Mouse (Mus musculus): ENCODE data around the gene Rundc3a. TPM values are rescaled to one million over a fixed set of nuclear protein-coding genes. Genes with fewer than 3 reads are reported as not detected.
"Not testable (repeated sequence)": the region's sequence is repeated elsewhere in the genome, so short reads cannot be mapped to it uniquely, and the experiment has no call there.

Rundc3a gene
- total RNA-seq, 1 experiment from 2014 or later: not detected

DNA sequence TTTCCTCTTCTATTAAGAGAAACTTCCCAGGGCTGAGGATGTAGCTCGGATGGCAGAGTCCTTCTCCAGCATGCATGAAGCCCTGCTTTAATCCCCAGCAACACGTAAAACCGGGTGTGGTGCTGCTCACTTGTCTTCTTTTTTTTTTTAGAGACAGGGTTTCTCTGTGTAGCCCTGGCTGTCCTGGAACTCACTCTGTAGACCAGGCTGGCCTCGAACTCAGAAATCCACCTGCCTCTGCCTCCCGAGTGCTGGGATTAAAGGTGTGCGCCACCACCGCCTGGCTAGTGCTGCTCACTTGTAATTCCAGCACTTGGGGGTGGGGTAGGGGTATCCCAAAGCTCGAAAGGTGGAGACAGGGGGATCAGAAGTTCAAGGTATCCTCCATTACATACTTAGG is 27.1 kb upstream of the Rundc3a start, which contains the start of gene Slc4a1:
Gene Slc4a1 (minus strand): TSS at position 101 of the 400 bp plus-strand sequence.
- ATAC-seq (replicated peaks; ENCODE audit: insufficient number of reproducible peaks, low FRiP score, low TSS enrichment, poor library complexity, severe bottlenecking): not testable (repeated sequence)

DNA sequence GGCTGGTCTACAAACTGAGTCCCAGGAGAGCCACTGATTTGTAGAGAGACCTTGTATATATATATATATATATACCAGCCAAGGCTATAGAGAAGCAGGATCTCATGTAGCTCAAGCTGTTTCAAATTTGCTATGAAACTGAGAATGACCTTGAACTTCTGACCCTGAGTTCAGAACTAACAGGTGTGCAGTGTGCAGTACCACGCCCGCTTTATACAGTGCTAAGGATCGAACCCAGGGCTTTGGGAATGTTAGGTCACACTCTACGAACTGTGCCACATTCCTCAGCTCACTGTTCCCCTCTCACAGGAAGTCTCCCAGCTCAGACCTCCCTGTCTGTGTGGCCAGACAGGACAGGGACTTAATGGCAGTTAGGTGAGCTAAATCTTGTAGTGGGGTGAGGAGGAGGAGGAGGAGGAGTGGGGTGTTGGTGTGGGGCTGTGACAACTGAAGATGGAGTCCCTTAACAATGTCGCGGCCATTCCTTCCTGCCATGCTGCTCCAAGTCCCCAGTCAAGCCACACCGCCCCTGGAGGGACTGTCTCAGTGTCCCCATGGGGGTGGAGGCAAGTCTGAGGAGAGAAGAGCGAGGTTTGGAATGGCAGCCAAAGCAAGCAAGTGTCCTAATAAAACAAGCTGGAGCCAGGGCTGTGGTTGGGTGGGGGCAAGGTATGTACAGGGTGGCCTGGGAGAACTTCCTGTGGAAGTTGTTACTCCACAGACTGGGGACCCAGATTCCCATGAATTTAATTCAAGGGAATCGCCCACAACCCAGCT is 25.5 kb upstream of the Rundc3a start:
- ATAC-seq (replicated peaks; ENCODE audit: insufficient number of reproducible peaks, low FRiP score, low TSS enrichment, poor library complexity, severe bottlenecking): no peak

DNA sequence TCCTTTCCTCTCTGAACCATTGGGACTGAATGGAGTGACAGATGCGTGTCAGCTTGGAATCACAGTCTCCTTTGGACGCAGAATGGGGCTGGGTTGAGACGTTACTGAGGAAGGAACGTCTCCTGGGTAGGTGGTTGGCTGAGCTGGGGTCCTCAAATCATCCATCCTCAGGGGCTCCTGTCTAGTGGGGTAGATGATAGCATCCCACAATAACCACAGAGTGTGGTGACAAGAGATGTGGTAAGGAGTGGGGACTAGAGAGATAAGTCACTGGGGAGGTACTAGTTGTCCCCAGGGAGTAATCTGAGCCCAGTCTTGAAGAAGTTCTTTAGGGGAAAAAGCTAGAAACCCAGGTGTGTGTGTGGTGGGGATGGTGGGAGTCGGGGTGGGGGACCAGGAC is 24.9 kb upstream of the Rundc3a start:
- ATAC-seq (replicated peaks; ENCODE audit: insufficient number of reproducible peaks, low FRiP score, low TSS enrichment, poor library complexity, severe bottlenecking): no peak

DNA sequence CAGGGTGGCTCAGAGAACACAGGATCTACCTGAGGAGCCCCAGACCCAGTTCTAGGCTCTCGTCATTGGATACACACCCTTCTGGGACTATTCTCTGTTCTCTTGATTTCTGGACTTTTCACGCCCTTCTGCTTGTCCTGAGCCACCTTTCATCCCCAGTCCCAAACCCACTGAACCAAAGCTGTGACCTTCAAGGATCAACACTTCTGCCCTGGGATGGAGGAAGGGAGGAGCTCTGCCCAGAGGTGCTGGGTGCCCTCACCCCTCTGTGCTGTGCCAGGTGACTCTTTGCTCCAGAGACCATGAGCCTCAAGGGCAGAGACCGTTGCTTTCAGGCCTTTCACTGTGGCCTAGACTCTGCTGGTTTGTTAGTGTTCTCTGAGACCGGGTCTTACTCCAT is 23.9 kb upstream of the Rundc3a start:
- ATAC-seq (replicated peaks; ENCODE audit: insufficient number of reproducible peaks, low FRiP score, low TSS enrichment, poor library complexity, severe bottlenecking): no peak

DNA sequence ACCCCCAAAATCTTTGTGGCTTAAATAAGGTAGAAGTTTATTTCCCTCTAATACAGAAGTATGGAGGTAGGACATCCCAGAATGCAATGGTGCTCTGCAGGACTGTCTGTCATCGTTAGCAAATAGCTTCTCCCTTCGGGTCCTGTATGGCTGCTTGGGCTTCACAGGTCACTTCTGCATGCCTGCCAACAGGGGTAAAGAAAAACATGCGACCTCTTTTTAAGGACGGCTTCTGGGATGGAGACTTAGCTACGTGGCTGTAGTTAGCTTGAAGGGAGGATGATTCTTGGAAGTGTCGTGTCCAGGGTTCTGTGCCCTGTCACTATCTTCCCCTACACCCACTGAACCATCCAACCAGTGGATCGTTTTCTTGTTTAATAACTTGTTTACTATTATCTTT is 22.9 kb upstream of the Rundc3a start:
- no peak for ATAC-seq (replicated peaks; ENCODE audit: insufficient number of reproducible peaks, low FRiP score, low TSS enrichment, poor library complexity, severe bottlenecking)

DNA sequence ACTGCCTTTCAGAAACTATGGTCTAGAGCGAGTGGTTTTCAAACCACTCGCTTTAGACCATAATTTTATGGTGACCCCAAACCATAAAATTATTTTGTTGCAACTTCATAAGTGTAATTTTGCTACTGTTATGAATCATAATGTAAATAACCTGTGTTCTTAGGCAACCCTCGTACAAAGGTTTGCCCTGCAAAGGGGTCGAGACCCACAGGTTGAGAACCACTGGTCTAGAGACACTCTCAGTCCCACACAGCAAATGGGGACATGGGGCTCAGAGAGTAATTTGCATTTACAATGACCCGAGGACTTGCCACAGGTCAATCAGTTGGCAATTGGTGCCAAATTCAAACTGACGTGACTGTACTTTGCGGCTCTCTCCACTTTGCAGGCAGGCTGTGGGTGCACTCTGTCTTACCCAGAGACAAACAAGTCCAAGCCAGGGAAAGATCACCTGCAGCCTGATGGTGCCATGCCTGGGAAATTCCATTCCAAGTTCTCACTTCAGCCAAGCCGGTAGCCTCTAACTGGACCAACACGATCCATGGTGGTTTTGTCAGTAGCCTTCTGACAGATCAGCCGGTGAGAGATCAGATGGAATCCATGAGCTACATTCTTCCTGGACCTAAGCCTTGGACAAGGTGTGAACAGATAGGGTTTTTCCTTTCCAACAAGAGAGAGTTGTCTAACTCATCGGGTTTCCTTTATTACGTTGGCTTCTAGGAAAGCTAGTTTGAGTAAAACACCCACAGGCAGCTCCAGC is 21.1 kb upstream of the Rundc3a start:
- ATAC-seq (replicated peaks; ENCODE audit: insufficient number of reproducible peaks, low FRiP score, low TSS enrichment, poor library complexity, severe bottlenecking): no peak

DNA sequence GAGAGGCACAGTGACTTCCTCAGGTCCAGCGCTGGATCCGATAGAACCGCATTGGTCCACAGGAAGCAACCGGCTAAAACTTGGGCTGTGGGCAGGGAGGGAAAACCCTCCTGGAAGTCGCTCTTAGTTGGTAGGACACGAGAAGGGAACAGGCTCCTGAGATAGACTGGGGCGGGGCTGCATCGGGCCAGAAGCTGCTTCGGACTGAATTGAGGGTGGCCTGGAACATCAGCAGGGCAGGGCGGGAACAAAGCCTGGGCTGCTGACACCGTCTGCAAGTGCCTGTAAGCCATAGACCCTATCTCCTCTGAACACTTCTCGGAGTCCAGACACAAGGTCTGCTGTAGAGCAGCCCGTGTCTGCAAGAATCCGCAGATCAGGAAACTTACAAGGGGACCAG is 20.3 kb upstream of the Rundc3a start:
- no peak for ATAC-seq (replicated peaks; ENCODE audit: insufficient number of reproducible peaks, low FRiP score, low TSS enrichment, poor library complexity, severe bottlenecking)

DNA sequence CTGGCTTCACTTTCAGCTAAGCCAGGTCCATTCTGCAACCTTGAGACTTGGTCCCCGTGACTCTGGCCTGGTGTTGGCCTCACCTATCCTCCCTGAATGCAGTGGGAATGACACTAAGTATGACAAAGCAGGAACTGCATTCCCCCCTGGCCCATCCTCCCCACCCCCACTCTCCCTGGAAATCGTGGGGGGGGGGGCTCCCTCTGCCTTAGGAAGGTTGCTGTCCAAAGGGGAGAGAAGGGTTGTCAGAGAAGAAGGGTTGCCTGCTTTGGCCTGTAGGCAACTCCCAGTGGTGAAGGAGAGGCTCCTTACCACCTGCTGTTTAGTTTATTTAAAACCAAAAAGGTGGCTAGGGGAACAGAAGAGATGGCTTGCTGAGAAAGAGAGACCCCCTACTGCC is 19.6 kb upstream of the Rundc3a start:
- no peak for ATAC-seq (replicated peaks; ENCODE audit: insufficient number of reproducible peaks, low FRiP score, low TSS enrichment, poor library complexity, severe bottlenecking)

DNA sequence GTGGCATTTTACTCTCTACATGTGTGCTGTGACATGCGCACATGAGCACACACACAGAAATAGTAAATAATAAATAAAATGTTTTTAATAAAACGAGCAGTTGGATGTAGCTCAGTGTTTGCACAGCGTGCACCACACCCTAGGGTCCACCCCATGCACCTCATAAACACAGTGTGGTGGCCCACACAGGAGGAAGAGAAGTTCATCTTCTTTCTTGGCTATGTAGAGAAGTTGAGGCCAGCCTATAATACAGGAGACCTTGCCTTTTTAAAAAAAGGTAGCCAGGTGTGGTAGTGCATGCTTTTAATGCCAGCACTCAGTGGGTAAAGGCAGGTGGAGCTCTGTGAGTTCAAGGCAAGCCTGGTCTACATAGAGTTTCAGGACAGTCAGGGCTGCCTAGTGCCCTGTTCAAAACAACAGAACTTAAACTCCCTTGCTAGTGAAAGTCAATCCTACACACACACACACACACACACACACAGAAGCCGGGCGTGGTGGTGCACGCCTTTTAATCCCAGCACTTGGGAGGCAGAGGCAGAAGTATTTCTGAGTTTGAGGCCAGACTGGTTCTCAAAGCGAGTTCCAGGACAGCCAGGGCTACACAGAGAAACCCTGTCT is 19.0 kb upstream of the Rundc3a start:
- no peak for ATAC-seq (replicated peaks; ENCODE audit: insufficient number of reproducible peaks, low FRiP score, low TSS enrichment, poor library complexity, severe bottlenecking)

DNA sequence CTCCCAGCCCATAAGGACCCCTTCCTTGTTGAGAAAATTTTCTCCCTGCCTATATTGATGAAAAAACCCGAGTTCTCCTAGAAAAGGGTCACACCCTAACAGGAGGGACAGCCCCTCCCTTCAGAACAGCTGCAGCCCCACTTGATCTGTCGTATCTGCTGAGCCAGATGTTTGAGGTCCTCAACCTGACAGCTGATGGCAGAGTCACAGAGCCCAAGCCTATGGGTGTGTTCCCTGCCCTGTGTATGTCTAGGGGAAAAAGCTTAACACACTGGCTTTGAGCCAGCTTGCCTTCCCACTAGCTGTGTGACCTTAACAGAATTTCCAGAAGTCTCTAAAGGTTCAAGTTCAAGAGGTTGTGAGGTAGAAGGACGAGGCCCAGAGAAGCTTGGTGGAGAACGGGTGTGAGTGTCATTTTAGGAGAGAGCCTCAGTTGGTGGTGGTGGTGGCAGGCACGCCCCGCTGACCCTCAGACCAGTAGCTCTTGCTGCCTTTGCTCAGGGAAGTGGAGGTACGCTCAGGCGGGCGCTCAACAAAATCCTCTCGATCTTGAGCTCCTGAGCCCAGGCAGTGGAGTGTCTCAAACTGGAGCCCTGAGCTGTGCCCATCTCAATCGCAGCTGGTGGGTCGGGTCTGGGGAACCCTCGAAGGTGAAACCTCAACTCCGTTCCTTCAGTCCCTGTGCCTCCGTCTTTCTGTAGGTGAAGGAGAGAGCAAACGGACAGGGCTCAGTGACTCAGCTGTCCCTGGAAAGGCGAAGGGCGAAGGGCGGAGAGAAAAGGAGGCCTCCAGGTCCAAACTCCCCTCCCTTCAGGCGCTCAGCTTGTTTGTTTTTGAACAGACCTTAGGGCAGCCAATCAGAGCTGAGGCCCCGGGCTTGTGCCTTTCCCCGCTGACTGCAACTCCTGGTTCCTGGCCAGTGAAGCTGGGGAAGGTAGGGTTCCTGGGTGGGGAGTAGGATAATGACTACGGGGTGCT is 17.7 kb upstream of the Rundc3a start:
- ATAC-seq (replicated peaks; ENCODE audit: insufficient number of reproducible peaks, low FRiP score, low TSS enrichment, poor library complexity, severe bottlenecking): no peak

DNA sequence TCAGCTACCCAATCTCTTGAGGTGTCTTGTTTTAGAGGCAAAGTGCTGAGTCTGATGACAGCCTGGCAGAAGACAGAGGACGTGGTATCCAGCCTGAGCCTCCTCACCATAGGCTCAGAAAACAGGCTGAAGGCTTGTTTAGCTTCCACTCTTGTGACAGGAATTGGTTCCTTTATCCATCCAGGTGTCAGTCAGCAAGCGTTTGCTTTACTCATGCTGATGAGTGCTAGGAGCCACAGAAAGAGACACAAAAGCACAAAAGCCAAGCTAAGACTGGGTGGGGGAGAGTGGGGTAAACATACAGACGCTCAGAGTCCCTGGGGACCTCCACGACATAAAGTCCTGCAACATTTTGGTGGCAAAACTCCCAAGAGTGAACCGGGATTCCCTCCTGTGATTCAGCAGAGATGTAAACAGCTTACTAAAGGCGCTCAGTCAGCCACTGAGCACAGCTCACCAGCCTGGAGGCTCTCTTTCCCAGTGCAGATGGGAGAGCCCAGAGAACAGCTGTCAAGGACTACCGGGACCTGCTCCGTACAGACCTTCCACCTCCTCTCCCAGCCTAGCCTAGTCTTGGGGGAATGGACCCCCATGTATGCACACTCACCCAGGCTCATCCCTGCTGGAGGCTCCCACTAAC is 16.9 kb upstream of the Rundc3a start:
- no peak for ATAC-seq (replicated peaks; ENCODE audit: insufficient number of reproducible peaks, low FRiP score, low TSS enrichment, poor library complexity, severe bottlenecking)

DNA sequence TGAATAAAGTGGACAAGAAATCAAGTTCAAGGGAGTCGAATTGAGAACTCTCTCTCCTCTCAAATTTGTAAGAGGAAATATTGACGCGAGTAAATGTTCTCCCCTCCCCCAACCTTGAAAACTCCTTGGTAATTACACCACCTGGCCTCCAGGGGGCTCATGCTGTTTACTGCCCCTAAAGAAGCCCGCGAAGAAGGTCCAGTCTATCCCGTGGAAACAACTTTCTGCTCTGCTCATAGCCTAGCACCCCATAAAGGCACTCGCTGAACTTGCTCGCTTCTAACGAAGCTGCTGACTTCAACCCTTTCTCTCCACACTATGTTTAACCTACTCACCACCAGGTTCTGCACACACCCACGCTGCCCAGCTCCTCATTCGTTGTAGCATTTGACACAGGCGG is 16.0 kb upstream of the Rundc3a start:
- no peak for ATAC-seq (replicated peaks; ENCODE audit: insufficient number of reproducible peaks, low FRiP score, low TSS enrichment, poor library complexity, severe bottlenecking)

DNA sequence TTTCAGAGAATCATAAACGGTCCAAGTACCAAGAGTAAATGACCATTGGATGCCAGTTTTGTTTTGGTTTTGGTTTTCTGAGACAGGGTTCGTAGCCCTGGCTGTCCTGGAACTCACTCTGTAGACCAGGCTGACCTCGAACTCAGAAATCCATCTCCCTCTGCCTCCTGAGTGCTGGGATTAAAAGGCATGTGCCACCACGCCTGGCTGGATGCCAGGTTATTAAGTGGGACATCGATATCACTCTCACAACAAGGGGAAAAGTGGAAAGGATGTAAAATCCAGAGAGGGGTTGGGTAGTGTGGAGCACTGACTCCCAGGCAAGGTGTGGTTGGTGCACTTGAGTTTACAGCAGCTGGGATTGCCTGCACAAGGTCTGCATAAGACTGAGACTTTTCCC is 13.1 kb upstream of the Rundc3a start:
- ATAC-seq (replicated peaks; ENCODE audit: insufficient number of reproducible peaks, low FRiP score, low TSS enrichment, poor library complexity, severe bottlenecking): no peak

DNA sequence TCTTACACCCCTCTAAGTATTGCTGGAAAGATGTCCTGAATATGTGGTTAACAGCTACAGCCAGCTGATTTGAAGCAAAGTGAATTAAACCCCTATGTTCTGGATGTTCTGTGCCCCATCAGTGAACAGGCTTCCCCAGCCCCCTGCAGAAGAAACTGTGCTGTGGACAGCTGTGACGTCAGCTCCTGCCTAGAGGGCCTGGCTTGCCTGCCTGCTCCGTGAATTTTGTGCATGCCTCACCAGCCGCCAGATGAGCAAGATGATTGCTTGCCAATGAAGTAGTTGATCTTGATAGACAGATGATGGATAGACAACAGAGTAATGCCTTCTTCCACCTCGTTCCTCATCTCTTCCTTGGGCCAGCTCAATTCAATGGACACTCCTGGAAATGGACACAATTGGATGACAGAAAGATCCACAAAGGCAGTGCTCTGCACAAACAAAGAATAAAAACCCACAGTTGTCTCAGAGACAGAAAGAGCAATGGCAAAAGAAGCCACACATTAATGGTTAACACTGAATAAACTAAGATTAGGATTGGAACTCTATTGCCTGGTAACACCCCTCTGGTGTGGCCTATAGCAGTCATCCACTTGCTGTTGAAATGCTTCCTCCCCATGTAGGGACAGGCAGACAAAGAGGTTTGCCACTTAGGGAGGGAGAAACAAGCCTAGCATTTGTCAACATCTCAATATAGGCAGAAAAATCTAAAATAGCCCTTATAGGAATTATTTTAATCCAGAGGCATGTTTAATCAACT is 11.7 kb upstream of the Rundc3a start:
- no peak for ATAC-seq (replicated peaks; ENCODE audit: insufficient number of reproducible peaks, low FRiP score, low TSS enrichment, poor library complexity, severe bottlenecking)

DNA sequence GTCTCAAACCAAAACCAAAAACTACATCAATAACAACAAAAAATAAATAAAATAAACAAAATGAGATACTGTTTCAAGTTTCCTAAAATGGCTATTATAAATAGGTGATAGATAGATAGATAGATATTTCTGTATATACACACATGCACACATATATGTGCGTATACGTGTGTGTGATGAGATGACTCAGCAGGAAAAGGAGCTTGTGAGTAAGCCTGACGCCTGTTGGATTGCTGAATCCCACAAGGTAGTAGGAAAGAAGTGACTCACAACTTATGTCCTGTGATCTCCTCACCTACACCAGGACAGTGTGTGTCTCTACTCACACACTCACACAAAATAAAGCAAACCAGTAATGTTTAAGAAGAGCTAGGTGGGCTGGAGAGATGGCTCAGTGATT is 10.4 kb upstream of the Rundc3a start:
- ATAC-seq (replicated peaks; ENCODE audit: insufficient number of reproducible peaks, low FRiP score, low TSS enrichment, poor library complexity, severe bottlenecking): no peak

DNA sequence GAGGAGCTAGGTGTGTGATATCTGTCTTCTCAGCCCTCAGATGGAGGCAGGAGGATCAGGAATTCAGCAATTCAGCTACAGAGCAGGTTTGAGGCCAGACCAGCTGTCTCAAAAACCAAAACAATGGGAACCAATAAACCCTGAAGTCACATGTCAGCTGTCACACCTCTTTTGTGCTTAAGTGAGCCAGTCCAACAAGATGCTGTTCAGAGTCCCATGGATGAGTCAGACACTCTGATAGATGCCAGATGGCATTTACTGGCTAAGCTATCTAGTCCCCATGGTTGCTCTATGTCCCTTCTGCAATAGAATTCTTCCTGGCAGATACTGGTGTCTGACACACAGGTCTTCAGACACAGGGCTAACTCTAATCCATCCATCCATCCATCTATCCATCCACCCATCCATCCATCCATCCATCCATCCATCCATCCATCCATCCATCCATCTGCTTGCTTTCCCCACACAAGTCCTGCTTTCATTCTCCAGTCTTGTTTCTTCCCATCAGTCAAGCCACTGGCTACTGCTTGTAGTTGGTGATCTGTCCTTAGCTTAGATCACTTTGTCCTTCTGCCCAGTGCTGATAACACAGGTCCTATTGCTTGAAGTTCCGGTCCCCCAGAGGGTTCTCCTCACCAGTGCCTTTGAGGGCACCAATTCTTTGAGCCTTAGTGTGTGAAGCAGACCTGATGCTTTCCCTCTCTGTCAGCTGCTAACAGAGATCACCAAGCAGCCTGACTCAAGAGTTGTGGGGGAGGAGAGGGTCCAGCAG is 9.7 kb upstream of the Rundc3a start:
- no peak for ATAC-seq (replicated peaks; ENCODE audit: insufficient number of reproducible peaks, low FRiP score, low TSS enrichment, poor library complexity, severe bottlenecking)

DNA sequence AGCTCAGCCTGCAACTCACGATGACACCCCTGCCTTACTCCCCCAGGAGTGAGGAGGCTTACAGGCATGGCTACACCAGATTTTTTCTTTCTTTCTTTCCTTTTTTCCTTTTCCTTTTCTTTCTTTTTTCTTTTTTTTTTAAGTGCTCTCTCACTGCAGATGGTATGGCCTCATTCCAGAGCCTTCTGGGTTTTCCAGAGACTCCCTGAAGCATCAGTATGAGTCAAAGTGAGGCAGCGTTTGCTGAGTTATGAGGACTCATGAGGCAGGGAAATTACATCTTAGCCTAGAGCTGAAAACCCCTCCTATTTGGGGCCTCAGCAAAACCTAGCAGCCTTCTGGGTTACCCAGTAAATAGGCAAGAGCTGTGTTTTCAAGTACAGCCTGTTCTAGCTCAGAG is 8.8 kb upstream of the Rundc3a start:
- ATAC-seq (replicated peaks; ENCODE audit: insufficient number of reproducible peaks, low FRiP score, low TSS enrichment, poor library complexity, severe bottlenecking): no peak
